Mouse (Mus musculus): ENCODE data around the gene Tmem221. TPM values are rescaled to one million over a fixed set of nuclear protein-coding genes. Genes with fewer than 3 reads are reported as not detected.

Tmem221 gene
- polyA plus RNA-seq, 1 experiment from 2014 or later: 1.0 TPM

DNA sequence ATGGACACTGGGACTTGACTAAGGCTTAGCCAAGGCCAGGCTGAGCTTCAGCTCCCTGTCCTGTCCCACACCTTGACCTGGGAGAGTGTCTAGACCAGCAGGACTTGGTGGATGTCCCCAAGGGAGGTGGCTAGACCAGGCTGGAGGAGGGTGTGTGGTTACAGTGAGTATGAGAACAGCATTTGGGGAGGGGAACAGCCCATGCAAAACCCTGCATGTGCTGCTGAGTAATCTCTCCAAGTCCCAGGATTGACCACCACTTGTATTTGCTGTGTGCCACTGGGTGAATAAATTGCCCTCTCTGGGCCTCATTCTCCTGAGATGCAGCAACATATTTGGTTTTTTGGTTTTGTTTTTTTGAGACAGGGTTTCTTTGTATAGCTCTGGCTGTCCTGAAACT, 39.7 kb upstream of the Tmem221 start:
- Histone ChIP-seq H3K9ac (ENCODE audit: low read length) (no peak overlapping the region), H3K4me1 (replicated peaks; ENCODE audit: control insufficient read depth, insufficient read depth) (peaks cover 3% of the 10 kb centered on the region; the same call in 1 of the 2 replicates), H3K27me3 (ENCODE audit: control insufficient read depth, insufficient read depth, low read length) (peaks cover 3% of the 10 kb centered on the region; the same call in 1 of the 2 replicates), H3K27ac (replicated peaks) (no peak overlapping the region), H3K4me2 (replicated peaks; ENCODE audit: low read depth) (no peak overlapping the region), H3K36me3 (ENCODE audit: control insufficient read depth, insufficient read depth, low read length) (no peaks in the 10 kb centered on the region), H3K4me3 (ENCODE audit: low read depth, low read length) (no peak overlapping the region), H3K9me3 (ENCODE audit: control insufficient read depth, low read length) (no peaks in the 10 kb centered on the region)
- DNase-seq (ENCODE audit: low spot score) (no peak), ATAC-seq (ENCODE audit: low FRiP score, low TSS enrichment) (no peak)
- TF ChIP-seq CTCF (IDR thresholded peaks at IDR 0.05; ENCODE audit: low read depth): no peak
- TF ChIP-seq EP300 (optimal IDR thresholded peaks at IDR 0.05): no peak

DNA sequence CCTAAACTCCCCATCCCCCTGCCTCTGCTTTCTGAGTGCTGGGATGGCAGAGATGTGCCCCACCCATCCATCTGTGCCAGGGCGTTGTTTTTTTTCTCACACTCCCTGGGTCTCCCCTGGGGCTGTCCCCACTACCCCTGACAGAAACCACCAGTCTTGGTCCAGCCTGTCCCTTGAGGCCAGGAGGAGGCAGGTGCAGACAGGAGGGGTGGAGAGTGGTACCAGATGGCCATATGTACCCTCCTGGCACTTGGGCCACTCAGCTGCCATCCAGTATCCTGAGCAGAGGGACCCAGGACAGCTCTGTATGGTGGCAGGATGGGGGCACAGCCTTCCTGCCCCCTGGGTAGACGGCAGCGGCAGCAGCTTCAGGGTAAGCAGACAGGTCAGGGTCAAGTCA, 38.8 kb upstream of the Tmem221 start, which contains the start of gene Fam129c:
Gene Fam129c, plus strand, starts transcription at position 198 of the 400 bp plus-strand sequence.
- Histone ChIP-seq H3K4me2 (replicated peaks; ENCODE audit: low read depth) (no peak within 1 kb of the TSS), H3K27ac (replicated peaks) (no peak within 1 kb of the TSS), H3K4me3 (ENCODE audit: low read depth, low read length) (no peak within 1 kb of the TSS), H3K9me3 (ENCODE audit: control insufficient read depth, low read length) (no peaks in the 10 kb centered on the region), H3K4me1 (replicated peaks; ENCODE audit: control insufficient read depth, insufficient read depth) (peaks cover 4% of the 10 kb centered on the region), H3K9ac (ENCODE audit: low read length) (no peak within 1 kb of the TSS), H3K27me3 (ENCODE audit: control insufficient read depth, insufficient read depth, low read length) (peaks cover 3% of the 10 kb centered on the region; the same call in 1 of the 2 replicates), H3K36me3 (ENCODE audit: control insufficient read depth, insufficient read depth, low read length) (no peaks in the 10 kb centered on the region)
- DNase-seq (ENCODE audit: low spot score) (no peak), ATAC-seq (ENCODE audit: low FRiP score, low TSS enrichment) (no peak)
- TF ChIP-seq EP300 (optimal IDR thresholded peaks at IDR 0.05) (no peak), CTCF (IDR thresholded peaks at IDR 0.05; ENCODE audit: low read depth) (no peak)
- 74% methylated on average over 3 of the region's 3 CpGs for WGBS

DNA sequence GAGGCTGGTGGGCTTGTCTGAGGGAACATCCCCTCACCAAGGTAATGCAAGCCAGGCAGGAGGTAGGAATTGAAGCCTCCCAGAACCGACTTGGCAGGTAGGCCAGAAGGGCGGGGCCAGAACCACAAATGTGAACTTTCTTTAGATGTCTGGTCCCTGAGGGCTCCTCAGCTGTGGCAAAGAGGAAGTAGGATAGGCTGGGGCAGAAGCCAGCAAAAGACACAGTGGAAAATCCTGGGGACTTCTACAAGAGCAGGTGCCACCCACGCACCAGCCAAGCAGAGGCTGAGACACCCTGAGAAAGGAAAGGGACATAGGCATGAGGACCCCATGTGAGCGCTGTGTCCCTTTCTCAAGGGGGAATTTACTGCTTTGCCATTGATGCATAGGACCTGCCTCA, 38.1 kb upstream of the Tmem221 start:
- H3K9ac ChIP-seq (ENCODE audit: low read length): no peak overlapping the region
- 63% methylated on average over 4 of the region's 4 CpGs for WGBS
- no peak for ATAC-seq (ENCODE audit: low FRiP score, low TSS enrichment)
- DNase-seq (ENCODE audit: low spot score): no peak
- H3K9me3 ChIP-seq (ENCODE audit: control insufficient read depth, low read length): no peaks in the 10 kb centered on the region
- no peak for TF ChIP-seq EP300 (optimal IDR thresholded peaks at IDR 0.05)
- no peak for TF ChIP-seq CTCF (IDR thresholded peaks at IDR 0.05; ENCODE audit: low read depth)
- no peak overlapping the region for H3K4me3 ChIP-seq (ENCODE audit: low read depth, low read length)
- no peaks in the 10 kb centered on the region for H3K36me3 ChIP-seq (ENCODE audit: control insufficient read depth, insufficient read depth, low read length)
- no peak overlapping the region for H3K4me2 ChIP-seq (replicated peaks; ENCODE audit: low read depth)
- H3K27ac ChIP-seq (replicated peaks): no peak overlapping the region
- H3K4me1 ChIP-seq (replicated peaks; ENCODE audit: control insufficient read depth, insufficient read depth): peaks cover 3% of the 10 kb centered on the region
- no peaks in the 10 kb centered on the region; the same call in 1 of the 2 replicates for H3K27me3 ChIP-seq (ENCODE audit: control insufficient read depth, insufficient read depth, low read length)

DNA sequence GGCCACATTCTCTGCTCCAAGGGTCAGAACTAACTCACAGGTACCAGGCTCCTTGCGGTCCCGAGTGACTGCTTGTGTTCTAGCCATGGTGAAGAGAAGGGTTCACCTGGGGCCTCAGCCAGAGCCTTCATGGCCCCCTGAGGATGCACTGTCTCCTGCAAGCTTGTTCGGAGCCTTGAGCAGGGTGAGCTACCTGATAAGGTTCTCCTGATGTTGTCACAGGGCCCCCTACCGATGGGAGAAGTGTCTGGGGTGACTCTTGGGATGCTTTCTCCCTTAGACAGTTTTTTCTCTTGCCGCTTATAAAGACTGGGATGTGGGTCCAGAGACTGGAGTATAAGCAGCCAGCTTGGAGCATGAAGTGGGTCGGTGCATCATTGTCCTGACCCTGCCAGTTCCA, 37.7 kb upstream of the Tmem221 start:
- 62% methylated on average over 6 of the region's 6 CpGs for WGBS
- Histone ChIP-seq H3K9me3 (ENCODE audit: control insufficient read depth, low read length) (no peaks in the 10 kb centered on the region), H3K4me2 (replicated peaks; ENCODE audit: low read depth) (no peak overlapping the region), H3K4me3 (ENCODE audit: low read depth, low read length) (no peak overlapping the region), H3K36me3 (ENCODE audit: control insufficient read depth, insufficient read depth, low read length) (no peaks in the 10 kb centered on the region), H3K9ac (ENCODE audit: low read length) (0 out of 2 replicates have a peak overlapping the region, but pooled peaks have one; percentile 18), H3K27ac (replicated peaks) (no peak overlapping the region), H3K27me3 (ENCODE audit: control insufficient read depth, insufficient read depth, low read length) (no peaks in the 10 kb centered on the region), H3K4me1 (replicated peaks; ENCODE audit: control insufficient read depth, insufficient read depth) (peaks cover 3% of the 10 kb centered on the region)
- no peak for DNase-seq (ENCODE audit: low spot score)
- no peak for ATAC-seq (ENCODE audit: low FRiP score, low TSS enrichment)
- TF ChIP-seq EP300 (optimal IDR thresholded peaks at IDR 0.05) (no peak), CTCF (IDR thresholded peaks at IDR 0.05; ENCODE audit: low read depth) (no peak)

DNA sequence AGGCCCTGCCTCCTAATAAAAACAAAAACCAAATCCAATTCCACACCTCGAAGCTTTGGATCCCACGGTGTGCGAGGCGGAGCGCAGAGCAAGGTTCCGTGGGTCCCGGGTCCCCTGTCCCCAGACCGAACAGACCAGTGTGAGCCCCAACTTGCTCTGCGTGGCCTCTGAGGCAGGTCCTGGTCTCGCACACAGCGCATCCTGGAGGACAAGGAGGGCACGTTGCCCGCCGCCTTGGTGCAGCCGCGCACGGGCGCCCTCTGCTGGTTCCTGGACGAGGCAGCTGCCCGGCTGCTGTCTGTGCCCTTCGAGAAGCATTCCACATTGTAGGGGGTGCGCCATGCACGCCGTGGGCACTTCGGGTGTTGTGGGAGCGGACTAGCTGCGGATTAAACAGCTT, 37.2 kb upstream of the Tmem221 start:
- Histone ChIP-seq H3K36me3 (ENCODE audit: control insufficient read depth, insufficient read depth, low read length) (no peaks in the 10 kb centered on the region), H3K4me3 (ENCODE audit: low read depth, low read length) (no peak overlapping the region), H3K9me3 (ENCODE audit: control insufficient read depth, low read length) (no peaks in the 10 kb centered on the region), H3K27me3 (ENCODE audit: control insufficient read depth, insufficient read depth, low read length) (no peaks in the 10 kb centered on the region), H3K4me1 (replicated peaks; ENCODE audit: control insufficient read depth, insufficient read depth) (peaks cover 3% of the 10 kb centered on the region), H3K4me2 (replicated peaks; ENCODE audit: low read depth) (no peak overlapping the region), H3K9ac (ENCODE audit: low read length) (0 out of 2 replicates have a peak overlapping the region, but pooled peaks have one; percentile 18), H3K27ac (replicated peaks) (no peak overlapping the region)
- ATAC-seq (ENCODE audit: low FRiP score, low TSS enrichment) (peak; percentile 43), DNase-seq (ENCODE audit: low spot score) (peak; percentile 90)
- TF ChIP-seq CTCF (IDR thresholded peaks at IDR 0.05; ENCODE audit: low read depth) (peak; percentile 100), EP300 (optimal IDR thresholded peaks at IDR 0.05) (no peak)
- WGBS: 6% methylated on average over 27 of the region's 27 CpGs

DNA sequence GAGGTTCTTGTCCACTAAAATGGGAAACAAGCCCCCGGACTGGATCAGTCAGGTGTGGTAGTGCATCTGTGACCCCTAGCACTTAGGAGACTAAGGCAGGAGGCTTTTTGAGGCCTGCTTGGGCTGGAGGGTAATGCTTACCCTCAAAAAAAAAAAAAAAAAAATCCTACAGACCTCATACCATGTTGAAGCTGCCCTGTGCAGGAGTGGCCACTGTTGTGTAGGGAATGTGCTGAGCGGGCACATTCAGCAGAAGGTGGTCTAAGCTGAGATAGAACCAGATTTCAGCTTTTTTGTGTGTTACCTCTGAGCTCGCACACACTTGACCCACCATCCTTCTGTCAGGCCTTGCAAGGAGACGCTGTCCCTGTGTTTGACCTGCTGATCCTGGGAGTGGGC, 35.7 kb upstream of the Tmem221 start:
- TF ChIP-seq EP300 (optimal IDR thresholded peaks at IDR 0.05) (no peak), CTCF (IDR thresholded peaks at IDR 0.05; ENCODE audit: low read depth) (no peak)
- 88% methylated on average over 4 of the region's 4 CpGs for WGBS
- DNase-seq (ENCODE audit: low spot score) (no peak), ATAC-seq (ENCODE audit: low FRiP score, low TSS enrichment) (no peak)
- no peak overlapping the region for H3K4me2 ChIP-seq (replicated peaks; ENCODE audit: low read depth)
- H3K27ac ChIP-seq (replicated peaks): no peak overlapping the region
- H3K4me3 ChIP-seq (ENCODE audit: low read depth, low read length): no peak overlapping the region
- H3K4me1 ChIP-seq (replicated peaks; ENCODE audit: control insufficient read depth, insufficient read depth): peaks cover 3% of the 10 kb centered on the region
- no peaks in the 10 kb centered on the region for H3K9me3 ChIP-seq (ENCODE audit: control insufficient read depth, low read length)
- H3K9ac ChIP-seq (ENCODE audit: low read length): no peak overlapping the region
- no peaks in the 10 kb centered on the region for H3K27me3 ChIP-seq (ENCODE audit: control insufficient read depth, insufficient read depth, low read length)
- no peaks in the 10 kb centered on the region for H3K36me3 ChIP-seq (ENCODE audit: control insufficient read depth, insufficient read depth, low read length)

All from stomach, postnatal 0 days (tissue).